Mouse (Mus musculus): ENCODE results near the gene Zfp473. TPM values are rescaled to one million over a fixed set of nuclear protein-coding genes. Genes with fewer than 3 reads are reported as not detected.

Zfp473 gene
- polyA plus RNA-seq, 1 experiment from 2014 or later, result 1.8 TPM

DNA sequence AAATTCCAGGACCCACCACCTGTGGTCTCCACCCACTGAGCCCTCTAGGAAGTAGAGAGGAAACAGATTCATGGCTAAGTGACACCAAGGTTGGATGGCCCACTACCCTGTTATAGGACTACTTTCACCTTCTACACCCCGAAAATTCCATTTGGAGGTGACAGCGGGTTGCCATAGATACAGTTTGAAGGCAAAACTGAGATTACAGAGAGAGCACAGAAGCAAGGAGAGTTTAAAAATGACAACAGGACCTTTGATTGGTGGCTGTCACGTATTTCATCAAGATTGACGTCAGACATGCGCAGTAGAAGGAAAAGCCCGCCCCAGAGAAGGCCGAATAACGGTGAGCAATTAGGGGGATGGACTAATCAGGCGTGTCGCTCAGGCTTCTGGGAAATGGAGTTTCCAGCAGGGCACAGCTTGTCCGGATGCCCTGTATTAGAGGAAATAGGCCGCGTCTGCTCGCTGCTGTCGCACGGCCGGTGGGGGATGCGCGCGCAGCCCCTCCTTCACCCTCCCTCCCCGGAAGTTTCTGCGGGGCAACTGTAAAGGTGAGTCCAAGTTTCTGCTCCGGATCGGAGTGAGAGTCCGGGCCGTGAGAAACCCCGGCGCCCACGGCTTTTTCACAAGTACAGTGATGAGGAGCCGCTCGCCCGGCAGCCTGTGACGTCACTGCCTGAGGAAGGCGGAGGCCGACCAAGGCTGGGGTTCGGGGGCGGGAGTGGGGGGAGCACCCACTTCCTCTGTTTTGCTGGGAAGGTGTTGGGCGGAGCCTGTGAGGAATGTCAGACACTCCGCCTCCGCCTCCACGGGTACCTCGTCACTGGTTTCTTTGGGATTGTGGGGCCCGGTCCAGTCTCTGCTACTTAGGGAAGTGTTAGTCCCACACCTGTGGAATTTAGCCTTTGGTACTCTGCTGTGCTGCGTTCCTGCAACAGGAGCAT, 2.5 kb downstream of the Zfp473 start, which contains the start of gene Vrk3:
Gene Vrk3 (plus strand): TSS at position 313 of the 944 bp plus-strand sequence.
- peak; percentile 99 for ATAC-seq (ENCODE audit: insufficient number of reproducible peaks, low FRiP score, low TSS enrichment, low read depth)
- peaks cover 26% of the 10 kb centered on the region for H3K4me1 ChIP-seq
- no peaks in the 10 kb centered on the region for H3K9me3 ChIP-seq (replicated peaks)
- H3K4me3 ChIP-seq (replicated peaks), result peak within 1 kb of the TSS; percentile 69
- H3K27ac ChIP-seq (replicated peaks), result peak within 1 kb of the TSS; percentile 92
- H3K9ac ChIP-seq, result peak within 1 kb of the TSS; percentile 54
- H3K27me3 ChIP-seq, result no peaks in the 10 kb centered on the region
- peaks cover 15% of the 10 kb centered on the region for H3K36me3 ChIP-seq
- peak within 1 kb of the TSS; percentile 82 for H3K4me2 ChIP-seq (replicated peaks)
- under 1% methylated on average over 44 of the region's 44 CpGs for WGBS

DNA sequence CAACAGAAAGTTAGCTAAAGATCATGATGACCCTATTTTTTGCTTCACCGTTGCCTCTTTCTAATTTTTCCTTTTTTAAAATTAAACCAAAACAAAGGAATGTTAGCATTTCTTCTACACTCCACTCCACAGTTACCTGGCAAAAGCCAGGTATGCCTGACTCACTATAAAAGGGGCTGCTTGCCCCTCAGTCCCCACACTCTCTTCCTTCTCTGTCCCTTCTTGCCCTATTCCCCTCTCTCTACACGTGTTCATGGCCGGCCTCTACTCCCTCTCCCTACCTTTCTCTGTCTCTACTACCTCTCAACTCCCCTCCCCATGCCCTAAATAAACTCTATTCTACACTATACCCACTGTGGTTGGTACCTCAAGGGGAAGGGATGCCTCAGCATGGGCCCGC, 3.7 kb downstream of the Zfp473 start:
- peak overlapping the region; percentile 69 for H3K4me3 ChIP-seq (replicated peaks)
- no peak for ATAC-seq (ENCODE audit: insufficient number of reproducible peaks, low FRiP score, low TSS enrichment, low read depth)

DNA sequence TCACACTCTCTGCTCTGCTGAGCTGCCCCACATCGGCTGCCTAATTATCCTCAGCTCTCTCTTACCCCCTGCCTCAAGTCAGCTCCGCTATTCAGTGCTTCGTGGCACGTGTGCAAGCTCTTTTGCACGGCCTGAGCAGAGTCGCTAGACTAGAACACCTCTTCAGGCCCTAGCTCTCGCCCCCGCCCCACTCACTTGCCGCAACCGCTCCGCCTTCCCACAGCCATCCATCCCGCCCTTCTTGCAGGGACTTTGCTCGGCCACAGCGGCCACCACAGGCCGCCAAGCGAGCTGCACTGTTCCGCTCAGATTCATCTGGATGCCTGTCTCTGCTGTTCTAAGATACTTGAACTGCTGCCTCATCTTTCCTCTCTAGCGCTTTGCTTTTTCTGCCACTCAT, 5.8 kb downstream of the Zfp473 start:
- Histone ChIP-seq H3K27ac (replicated peaks) (0 out of 2 replicates have a peak overlapping the region, but pooled peaks have one; percentile 22), H3K4me2 (replicated peaks) (peak overlapping the region; percentile 85), H3K9ac (peak overlapping the region; percentile 45), H3K4me1 (peaks cover 26% of the 10 kb centered on the region), H3K9me3 (replicated peaks) (no peaks in the 10 kb centered on the region), H3K36me3 (no peaks in the 10 kb centered on the region), H3K4me3 (replicated peaks) (peak overlapping the region; percentile 50), H3K27me3 (no peaks in the 10 kb centered on the region)
- WGBS, result under 1% methylated on average over 18 of the region's 18 CpGs
- ATAC-seq (ENCODE audit: insufficient number of reproducible peaks, low FRiP score, low TSS enrichment, low read depth), result peak; percentile 65; the same call in 1 of the 2 replicates

More for the DNA sequence above, 3.7 kb downstream of the Zfp473 start:
- 73% methylated on average over 4 of the region's 4 CpGs for WGBS
- Histone ChIP-seq H3K27me3 (no peaks in the 10 kb centered on the region), H3K27ac (replicated peaks) (no peak overlapping the region), H3K9me3 (replicated peaks) (no peaks in the 10 kb centered on the region), H3K4me2 (replicated peaks) (peak overlapping the region; percentile 82), H3K9ac (no peak overlapping the region), H3K36me3 (peaks cover 2% of the 10 kb centered on the region; the same call in 1 of the 2 replicates), H3K4me1 (peaks cover 26% of the 10 kb centered on the region)

DNA sequence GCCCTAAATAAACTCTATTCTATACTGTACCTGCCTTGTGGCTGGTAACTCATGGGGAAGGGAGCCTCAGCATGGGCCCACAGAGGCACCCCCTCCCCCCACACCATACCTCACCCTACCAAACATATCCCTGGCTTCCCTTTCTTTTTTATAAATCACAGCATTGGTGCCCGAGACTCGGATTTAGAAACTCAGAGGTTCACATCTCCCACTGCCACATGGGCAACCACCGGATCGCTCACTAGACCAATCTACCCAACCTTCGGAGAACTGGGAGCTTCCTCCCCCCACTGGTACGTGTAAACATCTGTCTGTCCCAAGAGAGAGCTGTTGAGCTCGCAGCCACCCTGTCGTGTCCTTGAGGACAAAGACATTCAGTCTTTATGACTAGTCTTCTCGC, 6.6 kb downstream of the Zfp473 start:
- 38% methylated on average over 9 of the region's 9 CpGs for WGBS
- peak overlapping the region; percentile 50; the same call in 1 of the 2 replicates for H3K4me3 ChIP-seq (replicated peaks)
- no peaks in the 10 kb centered on the region for H3K27me3 ChIP-seq
- H3K9me3 ChIP-seq (replicated peaks), result no peaks in the 10 kb centered on the region
- peaks cover 20% of the 10 kb centered on the region for H3K4me1 ChIP-seq
- H3K27ac ChIP-seq (replicated peaks), result no peak overlapping the region
- H3K9ac ChIP-seq, result no peak overlapping the region
- ATAC-seq (ENCODE audit: insufficient number of reproducible peaks, low FRiP score, low TSS enrichment, low read depth), result no peak
- no peaks in the 10 kb centered on the region for H3K36me3 ChIP-seq
- peak overlapping the region; percentile 85; the same call in 1 of the 2 replicates for H3K4me2 ChIP-seq (replicated peaks)

DNA sequence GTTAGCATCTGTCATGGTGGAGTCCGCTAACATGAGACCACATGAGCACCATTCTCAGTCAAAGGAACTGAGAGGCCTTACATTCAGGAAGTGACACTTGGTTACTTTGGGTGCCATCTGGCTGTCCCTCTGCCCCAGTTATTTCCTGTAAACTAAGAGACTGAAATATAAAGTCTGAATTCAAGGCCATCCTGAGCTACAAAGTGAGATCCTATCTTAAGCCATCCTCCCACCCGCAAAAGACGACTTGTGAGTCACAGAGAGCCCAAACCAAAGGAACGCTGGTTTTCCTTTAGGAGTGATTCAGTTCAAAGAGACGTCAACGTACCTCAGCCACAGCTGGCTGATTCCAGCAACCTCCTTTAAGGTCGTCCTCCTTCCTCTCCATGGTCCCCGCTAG, 9.5 kb downstream of the Zfp473 start:
- Histone ChIP-seq H3K4me2 (replicated peaks) (no peak overlapping the region), H3K4me3 (replicated peaks) (no peak overlapping the region), H3K27me3 (no peaks in the 10 kb centered on the region), H3K9me3 (replicated peaks) (no peaks in the 10 kb centered on the region), H3K27ac (replicated peaks) (no peak overlapping the region), H3K36me3 (0 out of 2 replicates have a peak, but pooled peaks cover 3% of the 10 kb centered on the region), H3K9ac (no peak overlapping the region), H3K4me1 (peaks cover 7% of the 10 kb centered on the region; the same call in 1 of the 2 replicates)
- 73% methylated on average over 8 of the region's 8 CpGs for WGBS
- no peak for ATAC-seq (ENCODE audit: insufficient number of reproducible peaks, low FRiP score, low TSS enrichment, low read depth)

DNA sequence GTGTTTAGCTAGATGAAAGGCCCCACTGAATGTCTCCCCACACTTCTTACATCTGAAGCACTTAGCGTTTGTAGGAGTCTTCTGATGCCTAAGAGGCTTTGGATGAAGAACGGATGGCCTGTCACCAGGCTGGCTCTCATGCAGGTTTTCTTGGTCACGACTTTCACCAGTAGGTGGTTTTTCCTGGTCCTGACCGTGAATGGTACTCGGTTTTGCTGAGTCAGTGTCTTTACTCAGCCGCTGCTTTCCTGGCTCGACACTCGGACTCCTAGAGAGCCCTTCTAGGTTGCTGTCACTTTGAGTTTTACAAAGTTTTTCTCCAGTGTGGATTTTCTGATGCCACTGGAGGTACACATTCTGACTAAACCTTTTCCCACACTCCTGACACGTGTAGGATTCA, 17.1 kb downstream of the Zfp473 start:
- H3K9ac ChIP-seq, result no peak overlapping the region
- no peaks in the 10 kb centered on the region for H3K4me1 ChIP-seq
- H3K27me3 ChIP-seq, result no peaks in the 10 kb centered on the region
- no peak overlapping the region for H3K27ac ChIP-seq (replicated peaks)
- 87% methylated on average over 9 of the region's 9 CpGs for WGBS
- ATAC-seq (ENCODE audit: insufficient number of reproducible peaks, low FRiP score, low TSS enrichment, low read depth), result no peak
- peaks cover 27% of the 10 kb centered on the region for H3K36me3 ChIP-seq
- H3K9me3 ChIP-seq (replicated peaks), result no peaks in the 10 kb centered on the region
- H3K4me2 ChIP-seq (replicated peaks), result no peak overlapping the region
- H3K4me3 ChIP-seq (replicated peaks), result no peak overlapping the region

DNA sequence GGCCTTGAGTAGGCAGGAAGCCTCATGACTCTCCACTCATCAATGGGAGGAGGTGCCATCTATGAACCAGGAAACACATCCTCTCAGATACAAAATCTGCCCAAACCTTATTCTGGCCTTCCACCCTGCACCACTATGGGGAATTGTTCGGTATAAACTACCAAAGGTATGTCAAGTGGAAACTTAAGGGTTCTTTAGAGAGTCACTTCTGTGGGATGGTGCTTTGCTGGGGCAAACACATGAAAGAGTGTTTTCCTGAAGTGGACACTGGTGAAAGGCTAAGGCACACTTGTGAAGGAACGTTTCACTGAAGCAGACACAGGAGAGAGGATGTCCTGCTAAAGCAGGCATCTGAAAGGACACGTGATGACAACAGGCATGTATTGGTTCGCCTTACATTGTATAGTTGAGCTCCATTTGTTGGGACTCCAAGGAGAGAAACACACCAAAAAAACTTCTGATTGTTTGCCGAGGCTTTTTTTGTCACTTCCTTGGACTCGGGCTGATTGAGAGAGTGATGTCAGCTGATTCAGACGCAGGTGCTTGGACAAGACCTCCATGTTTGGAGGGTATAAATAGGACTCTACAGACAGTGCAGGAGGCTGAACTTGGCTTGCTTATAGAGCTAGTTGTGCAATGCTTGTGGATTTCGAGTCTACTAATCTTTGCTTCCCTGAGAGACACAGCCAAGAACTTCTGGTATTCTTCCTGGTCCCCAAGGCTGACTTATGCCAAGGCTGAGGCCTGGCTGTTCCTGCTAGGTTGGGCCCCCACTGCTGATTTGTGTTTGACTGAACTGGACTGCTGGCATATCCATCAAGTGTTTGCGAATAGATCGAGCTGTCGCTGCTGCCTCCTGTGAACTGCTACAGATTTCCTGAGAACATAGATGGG, 22.5 kb downstream of the Zfp473 start:
- Histone ChIP-seq H3K9me3 (replicated peaks) (no peaks in the 10 kb centered on the region), H3K4me1 (no peaks in the 10 kb centered on the region), H3K27ac (replicated peaks) (no peak overlapping the region), H3K4me3 (replicated peaks) (no peak overlapping the region), H3K36me3 (peaks cover 14% of the 10 kb centered on the region), H3K4me2 (replicated peaks) (no peak overlapping the region), H3K9ac (no peak overlapping the region), H3K27me3 (no peaks in the 10 kb centered on the region)
- no peak for ATAC-seq (ENCODE audit: insufficient number of reproducible peaks, low FRiP score, low TSS enrichment, low read depth)
- 80% methylated on average over 11 of the region's 11 CpGs for WGBS

DNA sequence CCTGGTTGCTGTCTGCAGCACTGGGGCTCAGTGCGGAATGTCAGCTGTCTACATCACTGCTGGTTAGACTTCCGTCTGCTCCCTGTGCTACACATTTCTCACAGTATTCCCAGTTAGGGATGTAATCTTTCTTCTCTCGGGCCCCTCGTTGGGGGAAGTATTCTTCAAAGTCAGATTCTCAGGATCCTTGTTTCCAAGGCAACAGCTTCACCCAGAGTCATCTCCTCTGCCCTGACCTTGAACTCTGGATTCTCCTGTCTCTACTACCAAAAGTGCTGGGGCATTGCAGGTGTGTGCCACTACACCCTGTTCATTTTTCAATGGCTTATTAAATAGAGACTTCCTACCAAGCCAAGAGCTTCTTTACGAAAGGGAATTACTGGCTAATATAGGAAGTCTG, 23.7 kb downstream of the Zfp473 start:
- H3K36me3 ChIP-seq, result peaks cover 4% of the 10 kb centered on the region
- no peak overlapping the region for H3K27ac ChIP-seq (replicated peaks)
- H3K9ac ChIP-seq, result no peak overlapping the region
- 60% methylated on average over 5 of the region's 5 CpGs for WGBS
- H3K4me1 ChIP-seq, result no peaks in the 10 kb centered on the region
- no peaks in the 10 kb centered on the region for H3K9me3 ChIP-seq (replicated peaks)
- H3K27me3 ChIP-seq, result no peaks in the 10 kb centered on the region
- H3K4me3 ChIP-seq (replicated peaks), result no peak overlapping the region
- no peak for ATAC-seq (ENCODE audit: insufficient number of reproducible peaks, low FRiP score, low TSS enrichment, low read depth)
- H3K4me2 ChIP-seq (replicated peaks), result no peak overlapping the region

DNA sequence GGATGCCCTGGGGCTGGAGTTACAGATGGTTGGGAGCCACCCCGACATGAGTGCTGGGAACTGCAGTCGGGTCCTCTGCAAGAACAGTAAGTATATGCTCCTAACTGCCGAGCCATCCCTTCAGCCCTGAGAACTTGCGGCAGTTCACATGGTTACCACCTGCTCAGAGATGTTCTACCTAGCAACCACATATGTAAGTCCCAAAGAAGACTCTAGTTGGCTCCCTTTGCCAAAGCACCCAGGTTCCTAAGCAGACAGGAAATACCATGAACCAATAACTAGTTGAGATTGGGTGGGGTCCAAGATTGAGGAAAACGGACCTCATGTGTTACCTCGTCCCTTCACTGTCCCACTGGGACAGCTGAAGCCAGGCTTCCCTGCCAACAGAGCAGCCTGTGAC, 24.5 kb downstream of the Zfp473 start:
- ATAC-seq (ENCODE audit: insufficient number of reproducible peaks, low FRiP score, low TSS enrichment, low read depth), result no peak
- no peaks in the 10 kb centered on the region for H3K36me3 ChIP-seq
- H3K27ac ChIP-seq (replicated peaks), result no peak overlapping the region
- no peak overlapping the region for H3K4me3 ChIP-seq (replicated peaks)
- H3K4me1 ChIP-seq, result no peaks in the 10 kb centered on the region
- no peaks in the 10 kb centered on the region for H3K9me3 ChIP-seq (replicated peaks)
- no peak overlapping the region for H3K9ac ChIP-seq
- H3K27me3 ChIP-seq, result no peaks in the 10 kb centered on the region
- WGBS, result 61% methylated on average over 6 of the region's 6 CpGs
- no peak overlapping the region for H3K4me2 ChIP-seq (replicated peaks)

DNA sequence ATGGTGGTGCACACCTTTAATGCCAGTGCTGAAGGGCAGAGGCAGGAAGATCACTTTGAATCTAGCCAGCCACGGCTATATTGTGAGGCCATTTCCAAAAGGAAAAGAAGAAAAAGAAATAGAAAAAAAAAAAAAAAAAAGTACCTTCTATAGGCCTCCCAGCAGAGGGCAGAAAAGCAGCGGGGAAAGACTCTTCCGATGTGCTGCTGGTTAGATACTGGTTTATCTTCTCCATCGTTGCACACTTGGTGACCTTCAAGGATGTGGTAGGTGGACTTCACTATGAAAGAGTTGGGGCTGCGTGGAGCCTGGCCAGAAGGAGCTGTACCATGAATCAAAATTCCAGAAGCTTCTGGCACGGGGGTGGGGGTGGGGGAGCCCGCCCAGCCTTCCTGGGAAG, 26.5 kb downstream of the Zfp473 start:
- Histone ChIP-seq H3K4me3 (replicated peaks) (no peak overlapping the region), H3K4me2 (replicated peaks) (no peak overlapping the region), H3K9me3 (replicated peaks) (no peaks in the 10 kb centered on the region), H3K36me3 (no peaks in the 10 kb centered on the region), H3K27ac (replicated peaks) (no peak overlapping the region), H3K9ac (no peak overlapping the region), H3K27me3 (no peaks in the 10 kb centered on the region), H3K4me1 (no peaks in the 10 kb centered on the region)
- no peak for ATAC-seq (ENCODE audit: insufficient number of reproducible peaks, low FRiP score, low TSS enrichment, low read depth)
- 18% methylated on average over 7 of the region's 7 CpGs for WGBS

DNA sequence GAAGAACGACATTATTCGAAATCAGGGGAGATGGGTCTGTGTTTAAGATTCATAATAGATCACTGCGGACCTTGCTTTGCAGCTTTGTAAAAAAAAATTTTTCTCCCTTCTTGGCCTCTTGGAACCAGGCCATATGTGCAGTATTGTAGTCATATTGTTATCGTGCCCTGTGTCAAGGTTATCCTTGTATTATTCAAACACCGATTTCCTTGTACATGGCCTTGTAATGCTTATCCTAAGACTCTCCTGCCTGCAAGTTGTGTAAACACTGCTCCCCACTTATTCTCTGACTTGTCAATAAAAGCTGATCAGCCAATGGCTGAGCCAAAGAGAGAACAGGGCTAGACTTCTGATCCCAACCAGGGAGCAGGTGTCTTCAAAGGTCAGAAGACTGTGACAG, 28.8 kb downstream of the Zfp473 start:
- WGBS, result 77% methylated on average over 5 of the region's 5 CpGs
- Histone ChIP-seq H3K36me3 (no peaks in the 10 kb centered on the region), H3K4me3 (replicated peaks) (no peak overlapping the region), H3K27ac (replicated peaks) (no peak overlapping the region), H3K9me3 (replicated peaks) (no peaks in the 10 kb centered on the region), H3K9ac (no peak overlapping the region), H3K4me1 (no peaks in the 10 kb centered on the region), H3K27me3 (no peaks in the 10 kb centered on the region), H3K4me2 (replicated peaks) (no peak overlapping the region)
- no peak for ATAC-seq (ENCODE audit: insufficient number of reproducible peaks, low FRiP score, low TSS enrichment, low read depth)
